Mouse (Mus musculus): ENCODE measurements at regions not wholly inside any gene's neighbourhood (a gene's known extent, or its start where the extent isn't known, plus 50 kb on each side); places are given as distances from the start of the nearest gene placed in this dataset.
"Not testable (repeated sequence)": the region's sequence is repeated elsewhere in the genome, so short reads cannot be mapped to it uniquely, and the experiment has no call there.

GRCm38 (mm10) chr4:23341240-23341639 lies 853.1 kb upstream of the Pou3f2 start:
- no peak for DNase-seq (ENCODE audit: low spot score)

- DNase-seq (ENCODE audit: low spot score), result no peak
Measured at GRCm38 (mm10) chr4:23338481-23338880, 850.3 kb upstream of the Pou3f2 start.

GRCm38 (mm10) chr4:23300617-23301016 lies 812.5 kb upstream of the Pou3f2 start:
- DNase-seq (ENCODE audit: low spot score), result no peak

- no peak for DNase-seq (ENCODE audit: low spot score)
Measured at GRCm38 (mm10) chr4:23280087-23280486, 791.9 kb upstream of the Pou3f2 start.

GRCm38 (mm10) chr4:23275203-23275602 lies 787.0 kb upstream of the Pou3f2 start:
- no peak for DNase-seq (ENCODE audit: low spot score)

GRCm38 (mm10) chr4:23271947-23272346 lies 783.8 kb upstream of the Pou3f2 start:
- no peak for DNase-seq (ENCODE audit: low spot score)

GRCm38 (mm10) chr4:23260371-23260770 lies 772.2 kb upstream of the Pou3f2 start:
- no peak for DNase-seq (ENCODE audit: low spot score)

- DNase-seq (ENCODE audit: low spot score), result no peak
Measured at GRCm38 (mm10) chr4:23234960-23235359, 746.8 kb upstream of the Pou3f2 start.

GRCm38 (mm10) chr4:23194756-23195155 lies 706.6 kb upstream of the Pou3f2 start:
- not testable (repeated sequence) for DNase-seq (ENCODE audit: low spot score)

- no peak for DNase-seq (ENCODE audit: low spot score)
Measured at GRCm38 (mm10) chr4:23193384-23194135, 705.4 kb upstream of the Pou3f2 start.

GRCm38 (mm10) chr4:23173811-23174210 lies 685.6 kb upstream of the Pou3f2 start:
- DNase-seq (ENCODE audit: low spot score), result no peak

- DNase-seq (ENCODE audit: low spot score), result no peak
Measured at GRCm38 (mm10) chr4:23173330-23173729, 685.2 kb upstream of the Pou3f2 start.

- DNase-seq (ENCODE audit: low spot score), result no peak
Measured at GRCm38 (mm10) chr4:23148097-23148849, 660.1 kb upstream of the Pou3f2 start.

GRCm38 (mm10) chr4:23133386-23133785 lies 645.2 kb upstream of the Pou3f2 start:
- DNase-seq (ENCODE audit: low spot score), result no peak

GRCm38 (mm10) chr4:23101452-23101851 lies 613.3 kb upstream of the Pou3f2 start:
- DNase-seq (ENCODE audit: low spot score), result not testable (repeated sequence)

- DNase-seq (ENCODE audit: low spot score), result no peak
Measured at GRCm38 (mm10) chr4:23079521-23079920, 591.4 kb upstream of the Pou3f2 start.

- no peak for DNase-seq (ENCODE audit: low spot score)
Measured at GRCm38 (mm10) chr4:23077603-23078002, 589.4 kb upstream of the Pou3f2 start.

GRCm38 (mm10) chr4:23050701-23051317 lies 562.6 kb upstream of the Pou3f2 start:
- no peak for DNase-seq (ENCODE audit: low spot score)

- DNase-seq (ENCODE audit: low spot score), result no peak
Measured at GRCm38 (mm10) chr4:23037784-23038183, 549.6 kb upstream of the Pou3f2 start.

GRCm38 (mm10) chr4:23031271-23031670 lies 543.1 kb upstream of the Pou3f2 start:
- no peak for DNase-seq (ENCODE audit: low spot score)

GRCm38 (mm10) chr4:23022177-23022576 lies 534.0 kb upstream of the Pou3f2 start:
- no peak for DNase-seq (ENCODE audit: low spot score)

- no peak for DNase-seq (ENCODE audit: low spot score)
Measured at GRCm38 (mm10) chr4:23010346-23010745, 522.2 kb upstream of the Pou3f2 start.

GRCm38 (mm10) chr4:23009196-23009595 lies 521.0 kb upstream of the Pou3f2 start:
- DNase-seq (ENCODE audit: low spot score), result not testable (repeated sequence)
